Mouse (Mus musculus): ENCODE results near the gene Serpinf1. TPM values are rescaled to one million over a fixed set of nuclear protein-coding genes. Genes with fewer than 3 reads are reported as not detected.
"Not testable (repeated sequence)": the region's sequence is repeated elsewhere in the genome, so short reads cannot be mapped to it uniquely, and the experiment has no call there.

Gene Serpinf1
- polyA plus RNA-seq, 1 experiment from 2014 or later, result 34.7 TPM

DNA sequence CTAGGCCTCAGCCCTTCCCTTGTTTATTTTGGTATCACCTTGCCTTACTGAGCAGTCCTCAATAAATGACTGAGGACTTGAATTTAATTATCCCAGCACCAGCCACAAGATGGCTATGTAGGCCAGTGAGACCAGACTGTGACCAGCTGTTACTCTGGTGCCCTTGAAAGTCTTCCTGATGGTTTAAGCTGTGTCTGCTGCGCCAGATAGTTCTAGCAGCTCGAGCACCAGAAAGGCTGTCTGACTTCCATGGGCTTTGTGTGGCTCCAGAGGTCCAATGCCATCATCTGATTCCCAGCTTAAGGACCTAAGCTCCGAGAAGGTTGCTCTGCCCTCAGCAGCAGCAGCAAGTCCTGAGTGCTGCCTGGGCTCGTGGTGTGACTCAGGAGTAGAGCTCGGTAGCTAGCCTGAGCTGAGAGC lies 20.2 kb downstream of the Serpinf1 start:
- Histone ChIP-seq H3K36me3 (0 out of 2 replicates have a peak, but pooled peaks cover 3% of the 10 kb centered on the region), H3K27me3 (no peaks in the 10 kb centered on the region), H3K9ac (no peak overlapping the region; the same call in 1 of the 2 replicates), H3K4me1 (replicated peaks) (peaks cover 20% of the 10 kb centered on the region), H3K27ac (peak overlapping the region; percentile 74), H3K9me3 (replicated peaks) (no peaks in the 10 kb centered on the region), H3K4me3 (no peak overlapping the region), H3K4me2 (no peak overlapping the region)
- WGBS, result 37% methylated on average over 5 of the region's 5 CpGs
- peak; percentile 71 for ATAC-seq (replicated peaks; ENCODE audit: insufficient number of reproducible peaks, insufficient read depth, low FRiP score, low read depth)

DNA sequence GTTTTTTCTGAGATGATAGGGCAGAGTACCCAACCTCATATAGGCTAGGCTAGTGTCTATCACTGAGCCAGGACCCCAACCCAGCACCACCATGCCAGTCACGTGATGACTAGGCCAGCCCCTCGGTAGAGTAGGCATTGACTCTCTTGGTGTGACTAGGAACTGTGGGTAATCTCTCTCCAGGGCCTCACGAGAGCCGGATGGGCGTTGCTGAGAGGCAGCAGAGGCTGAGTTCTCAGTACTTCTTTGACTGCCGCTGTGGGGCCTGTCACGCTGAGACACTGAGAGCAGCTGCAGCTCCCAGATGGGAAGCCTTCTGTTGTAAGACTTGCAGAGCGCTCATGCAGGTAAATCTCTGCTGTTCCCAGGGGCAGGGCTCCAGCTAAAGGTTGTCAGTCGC lies 22.4 kb downstream of the Serpinf1 start:
- no peak overlapping the region for H3K4me3 ChIP-seq
- H3K9ac ChIP-seq, result no peak overlapping the region
- H3K27ac ChIP-seq, result no peak overlapping the region
- H3K4me2 ChIP-seq, result no peak overlapping the region
- 0 out of 2 replicates have a peak, but pooled peaks cover 3% of the 10 kb centered on the region for H3K36me3 ChIP-seq
- peak; percentile 39; the same call in 1 of the 2 replicates for ATAC-seq (replicated peaks; ENCODE audit: insufficient number of reproducible peaks, insufficient read depth, low FRiP score, low read depth)
- H3K9me3 ChIP-seq (replicated peaks), result no peaks in the 10 kb centered on the region
- no peaks in the 10 kb centered on the region for H3K27me3 ChIP-seq
- WGBS, result 77% methylated on average over 9 of the region's 9 CpGs
- peaks cover 24% of the 10 kb centered on the region for H3K4me1 ChIP-seq (replicated peaks)

DNA sequence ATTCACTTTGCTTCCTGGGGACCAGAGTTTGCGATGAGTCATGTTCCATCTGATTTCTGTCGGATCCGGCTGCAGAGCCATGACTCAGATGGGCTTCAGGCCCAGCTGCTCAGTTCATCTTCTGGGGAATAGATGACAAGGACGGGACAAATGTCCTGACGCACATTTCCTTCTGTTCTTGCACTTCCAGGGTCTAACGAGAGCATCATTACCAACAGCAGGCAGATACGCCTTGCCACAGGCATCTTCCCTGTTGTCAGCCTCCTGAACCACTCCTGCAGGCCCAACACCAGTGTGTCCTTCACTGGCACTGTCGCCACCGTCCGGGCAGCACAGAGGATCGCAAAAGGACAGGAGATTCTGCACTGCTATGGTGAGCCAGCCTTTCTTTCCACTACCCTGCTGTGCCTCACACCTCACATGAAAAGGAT lies 23.1 kb downstream of the Serpinf1 start:
- 76% methylated on average over 11 of the region's 11 CpGs for WGBS
- Histone ChIP-seq H3K27me3 (no peaks in the 10 kb centered on the region), H3K9me3 (replicated peaks) (no peaks in the 10 kb centered on the region), H3K9ac (no peak overlapping the region), H3K4me1 (replicated peaks) (peaks cover 24% of the 10 kb centered on the region), H3K4me2 (no peak overlapping the region), H3K36me3 (0 out of 2 replicates have a peak, but pooled peaks cover 3% of the 10 kb centered on the region), H3K4me3 (no peak overlapping the region), H3K27ac (no peak overlapping the region)
- ATAC-seq (replicated peaks; ENCODE audit: insufficient number of reproducible peaks, insufficient read depth, low FRiP score, low read depth), result no peak

DNA sequence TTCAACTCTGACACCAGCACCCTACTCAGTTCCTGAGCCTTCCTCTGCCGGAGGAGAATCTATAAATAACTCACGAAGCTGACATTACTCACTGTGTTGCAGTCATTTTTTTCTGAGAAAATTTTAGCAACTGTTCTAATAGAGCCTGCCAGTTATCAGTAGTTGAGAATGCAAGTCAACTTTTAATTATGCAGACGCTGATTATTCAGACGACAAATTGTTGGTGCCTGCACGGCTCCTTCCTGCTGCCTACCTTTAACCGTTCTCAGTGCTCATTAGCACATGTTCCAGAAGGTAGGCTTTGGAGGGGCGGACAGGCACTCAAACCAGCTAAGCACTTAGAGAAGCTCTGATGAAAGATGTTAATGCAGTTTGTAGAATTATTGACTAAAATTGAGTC lies 25.0 kb downstream of the Serpinf1 start:
- Histone ChIP-seq H3K9me3 (replicated peaks) (no peaks in the 10 kb centered on the region), H3K4me3 (no peak overlapping the region), H3K27me3 (no peaks in the 10 kb centered on the region), H3K9ac (no peak overlapping the region), H3K4me1 (replicated peaks) (peaks cover 6% of the 10 kb centered on the region), H3K27ac (0 out of 2 replicates have a peak overlapping the region, but pooled peaks have one; percentile 23), H3K4me2 (peak overlapping the region; percentile 36), H3K36me3 (peaks cover 4% of the 10 kb centered on the region; the same call in 1 of the 2 replicates)
- no peak for ATAC-seq (replicated peaks; ENCODE audit: insufficient number of reproducible peaks, insufficient read depth, low FRiP score, low read depth)
- 31% methylated on average over 7 of the region's 7 CpGs for WGBS

DNA sequence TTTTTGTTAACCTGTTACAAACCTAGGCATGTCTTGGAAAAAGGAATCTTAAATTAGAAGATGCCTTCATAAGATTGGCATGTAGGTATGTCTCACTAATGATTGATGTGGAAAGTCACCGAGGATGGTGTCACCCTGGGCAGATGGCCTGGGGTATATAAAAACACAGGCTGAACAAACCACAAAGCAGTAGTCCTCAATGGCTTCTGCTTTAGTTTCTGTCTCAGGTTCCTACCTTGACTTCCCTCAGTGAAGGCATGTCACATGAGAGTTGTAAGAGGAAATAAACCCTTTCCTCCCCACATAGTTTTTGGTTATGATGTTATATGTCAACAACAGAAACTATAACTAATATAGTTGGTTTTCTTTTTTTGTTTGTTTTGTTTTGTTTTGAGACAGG lies 26.9 kb downstream of the Serpinf1 start:
- H3K27ac ChIP-seq, result no peak overlapping the region
- no peak overlapping the region for H3K4me2 ChIP-seq
- peaks cover 7% of the 10 kb centered on the region; the same call in 1 of the 2 replicates for H3K36me3 ChIP-seq
- H3K9ac ChIP-seq, result no peak overlapping the region
- no peak for ATAC-seq (replicated peaks; ENCODE audit: insufficient number of reproducible peaks, insufficient read depth, low FRiP score, low read depth)
- no peaks in the 10 kb centered on the region for H3K27me3 ChIP-seq
- H3K9me3 ChIP-seq (replicated peaks), result no peaks in the 10 kb centered on the region
- 44% methylated on average over 1 of the region's 1 CpGs for WGBS
- H3K4me1 ChIP-seq (replicated peaks), result peaks cover 4% of the 10 kb centered on the region
- no peak overlapping the region for H3K4me3 ChIP-seq

DNA sequence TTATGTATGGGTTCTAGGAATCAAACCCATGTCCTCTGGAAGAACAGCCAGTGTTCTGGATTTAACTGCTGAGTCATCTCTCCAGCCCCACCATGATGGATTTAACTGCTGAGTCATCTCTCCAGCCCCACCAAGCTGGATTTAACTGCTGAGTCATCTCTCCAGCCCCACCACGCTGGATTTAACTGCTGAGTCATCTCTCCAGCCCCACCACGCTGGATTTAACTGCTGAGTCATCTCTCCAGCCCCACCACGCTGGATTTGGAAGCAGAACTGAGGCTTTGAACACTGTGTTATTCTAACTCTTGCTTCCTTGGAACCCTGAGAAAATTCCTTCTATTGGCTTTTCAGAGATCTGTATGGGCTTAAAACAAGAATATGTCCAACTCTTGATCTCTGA lies 39.0 kb downstream of the Serpinf1 start:
- ATAC-seq (replicated peaks; ENCODE audit: insufficient number of reproducible peaks, insufficient read depth, low FRiP score, low read depth); H3K9ac ChIP-seq; H3K4me1 ChIP-seq (replicated peaks); H3K27me3 ChIP-seq; H3K4me2 ChIP-seq; H3K9me3 ChIP-seq (replicated peaks); H3K4me3 ChIP-seq; H3K36me3 ChIP-seq; H3K27ac ChIP-seq: not testable (repeated sequence)
- WGBS, result 41% methylated on average over 3 of the region's 3 CpGs

DNA sequence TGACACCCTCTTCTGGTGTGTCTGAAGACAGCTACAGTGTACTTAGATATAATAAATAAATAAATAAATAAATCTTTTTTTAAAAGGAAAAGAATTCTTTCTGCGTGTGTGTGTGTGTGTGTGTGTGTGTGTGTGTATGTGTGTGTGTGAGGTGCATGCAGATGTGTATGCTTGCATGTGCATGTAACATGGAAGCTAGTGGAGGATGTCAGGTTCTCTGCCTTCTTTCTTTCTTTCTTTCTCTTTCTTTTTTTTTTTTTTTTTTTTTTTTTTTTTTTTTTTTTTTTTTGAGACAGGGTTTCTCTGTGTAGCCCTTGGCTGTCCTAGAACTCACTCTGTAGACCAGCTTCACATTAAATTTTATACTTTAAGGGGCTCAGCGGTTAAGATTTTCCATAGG lies 43.7 kb downstream of the Serpinf1 start:
- ATAC-seq (replicated peaks; ENCODE audit: insufficient number of reproducible peaks, insufficient read depth, low FRiP score, low read depth), result not testable (repeated sequence)

DNA sequence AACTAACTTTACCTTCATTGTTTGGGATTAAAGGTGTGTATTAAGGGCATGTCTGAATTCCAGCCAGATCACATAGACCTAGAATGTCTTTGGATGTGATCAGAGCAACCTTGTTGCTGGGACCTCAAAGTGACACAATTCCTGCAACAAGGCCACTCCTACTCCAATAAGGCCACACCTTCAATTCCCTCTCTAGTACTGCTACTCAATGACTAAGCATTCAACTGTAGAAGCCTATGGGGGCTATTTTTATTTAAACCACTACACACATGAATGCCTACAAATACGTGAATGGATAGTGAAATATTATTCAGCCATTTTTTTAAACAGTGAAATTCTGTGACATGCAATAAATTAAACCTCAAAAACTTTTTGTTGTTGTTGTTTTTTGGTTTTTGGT lies 45.4 kb downstream of the Serpinf1 start:
- WGBS, result 87% methylated on average over 1 of the region's 1 CpGs
- no peak for ATAC-seq (replicated peaks; ENCODE audit: insufficient number of reproducible peaks, insufficient read depth, low FRiP score, low read depth)
- Histone ChIP-seq H3K27me3 (no peaks in the 10 kb centered on the region), H3K4me3 (no peak overlapping the region), H3K4me1 (replicated peaks) (no peaks in the 10 kb centered on the region), H3K9me3 (replicated peaks) (no peaks in the 10 kb centered on the region), H3K9ac (no peak overlapping the region), H3K27ac (no peak overlapping the region), H3K36me3 (no peaks in the 10 kb centered on the region), H3K4me2 (no peak overlapping the region)

More for the DNA sequence above, 43.7 kb downstream of the Serpinf1 start:
- 86% methylated on average over 2 of the region's 2 CpGs for WGBS
- not testable (repeated sequence) for H3K27me3 ChIP-seq; H3K36me3 ChIP-seq; H3K4me3 ChIP-seq; H3K4me1 ChIP-seq (replicated peaks); H3K9ac ChIP-seq; H3K4me2 ChIP-seq; H3K9me3 ChIP-seq (replicated peaks); H3K27ac ChIP-seq

MicroRNA genes within 50 kb of the gene (microRNA counts, 519-probe panel; counts per million panel counts)
- 4,331 counts per million, percentile 94 among the panel's probes with 10 or more counts for microRNA mmu-miR-22

Small RNAs within 50 kb of the gene (microRNA-seq; reads per million reads assigned to microRNA genes)
- 9,834 reads per million, percentile 95 among the genes with 10 or more reads in this experiment for gene Mir22

Other genes starting within 250 kb of the Serpinf1 start
- gene Ovca2, start 243.9 kb downstream of the Serpinf1 start, polyA plus RNA-seq (2015; fragmentation: Nextera tagmentation; extraction: Ambion mirVana), result 14.4 and 17.5 TPM in 2 replicates
- gene Dph1, start 231.5 kb downstream of the Serpinf1 start, polyA plus RNA-seq (2015; fragmentation: Nextera tagmentation; extraction: Ambion mirVana), result 17.2 and 20.5 TPM in 2 replicates
- gene Rtn4rl1, start 228.9 kb downstream of the Serpinf1 start, polyA plus RNA-seq (2015; fragmentation: Nextera tagmentation; extraction: Ambion mirVana), result 12.4 and 13.1 TPM in 2 replicates
- 83.6 and 86.2 TPM in 2 replicates for gene Rpa1, start 74.4 kb downstream of the Serpinf1 start, polyA plus RNA-seq (2015; fragmentation: Nextera tagmentation; extraction: Ambion mirVana)
- gene Smyd4, start 74.3 kb downstream of the Serpinf1 start, polyA plus RNA-seq (2015; fragmentation: Nextera tagmentation; extraction: Ambion mirVana), result 12.3 and 13.4 TPM in 2 replicates
- gene Serpinf2, start 16.9 kb upstream of the Serpinf1 start, polyA plus RNA-seq (2015; fragmentation: Nextera tagmentation; extraction: Ambion mirVana), result 0.35 and 4.3 TPM in 2 replicates
- gene Wdr81, start 32.0 kb upstream of the Serpinf1 start, polyA plus RNA-seq (2015; fragmentation: Nextera tagmentation; extraction: Ambion mirVana), result 3.1 and 4.5 TPM in 2 replicates
- 7.9 and 13.4 TPM in 2 replicates for gene Tlcd2, start 39.0 kb upstream of the Serpinf1 start, polyA plus RNA-seq (2015; fragmentation: Nextera tagmentation; extraction: Ambion mirVana)
- gene Prpf8, start 64.1 kb upstream of the Serpinf1 start, polyA plus RNA-seq (2015; fragmentation: Nextera tagmentation; extraction: Ambion mirVana), result 24.8 and 37.1 TPM in 2 replicates
- 7.7 and 9.2 TPM in 2 replicates for gene Rilp, start 87.4 kb upstream of the Serpinf1 start, polyA plus RNA-seq (2015; fragmentation: Nextera tagmentation; extraction: Ambion mirVana)
- 10.4 and 13.0 TPM in 2 replicates for gene Scarf1, start 90.8 kb upstream of the Serpinf1 start, polyA plus RNA-seq (2015; fragmentation: Nextera tagmentation; extraction: Ambion mirVana)
- 2.6 and 5.1 TPM in 2 replicates for gene Slc43a2, start 109.0 kb upstream of the Serpinf1 start, polyA plus RNA-seq (2015; fragmentation: Nextera tagmentation; extraction: Ambion mirVana)
- gene Pitpna, start 165.4 kb upstream of the Serpinf1 start, polyA plus RNA-seq (2015; fragmentation: Nextera tagmentation; extraction: Ambion mirVana), result 63.4 and 75.2 TPM in 2 replicates
- 19.6 and 28.8 TPM in 2 replicates for gene Inpp5k, start 208.3 kb upstream of the Serpinf1 start, polyA plus RNA-seq (2015; fragmentation: Nextera tagmentation; extraction: Ambion mirVana)
- gene Myo1c, start 227.8 kb upstream of the Serpinf1 start, polyA plus RNA-seq (2015; fragmentation: Nextera tagmentation; extraction: Ambion mirVana), result 62.1 and 79.0 TPM in 2 replicates